Mouse (Mus musculus) spleen, adult 18-20 months (tissue): ENCODE results near the gene Pan3.
"Not testable (repeated sequence)": the region's sequence is repeated elsewhere in the genome, so short reads cannot be mapped to it uniquely, and the experiment has no call there.

Experiments used
- DNase-seq, 2 experiments: peaks; one replicate each; pipeline ENCODE4 v3.0.0; 2022; ENCODE audit warnings: mixed read lengths in 2 of 2

Pan3 gene

DNA sequence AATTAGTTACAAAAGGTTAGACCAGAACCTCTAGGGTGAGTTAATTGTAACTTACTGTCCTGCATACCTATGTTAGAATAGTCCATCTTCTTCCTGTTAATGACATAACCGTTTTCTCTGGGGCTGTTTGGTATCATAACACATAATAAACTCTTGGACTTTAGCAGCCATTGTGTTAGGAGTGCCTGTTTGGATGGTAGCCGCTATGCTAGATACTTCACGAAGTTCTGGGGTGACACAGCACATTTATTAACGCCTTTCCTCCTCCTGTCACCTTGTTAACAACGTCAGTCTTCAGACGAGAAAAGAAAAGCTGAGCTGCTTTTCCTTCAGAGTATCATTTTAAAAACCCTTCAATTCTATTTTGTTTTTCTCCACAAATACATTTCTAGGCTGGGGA is 59.3 kb downstream of the Pan3 start:
- no peak for DNase-seq

DNA sequence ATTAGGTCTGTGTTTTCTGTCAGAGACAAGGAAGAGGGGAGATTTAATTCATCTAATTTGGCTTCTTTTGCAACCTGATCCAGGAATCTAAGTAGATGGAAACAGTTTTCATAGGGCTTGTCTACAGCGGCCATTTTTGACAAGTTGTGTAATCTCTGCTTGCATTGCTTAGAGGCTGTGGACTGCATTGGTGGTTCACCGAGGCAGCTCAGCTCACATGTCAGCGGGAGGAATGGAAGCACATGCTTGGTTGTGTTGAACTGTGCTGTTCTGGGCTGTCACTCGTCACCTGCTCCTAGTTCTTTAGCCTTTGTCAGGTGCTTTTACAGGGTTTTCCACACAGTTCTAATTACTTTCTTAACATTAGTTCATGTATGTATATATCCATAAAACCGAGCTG is 60.9 kb downstream of the Pan3 start:
- no peak for DNase-seq

DNA sequence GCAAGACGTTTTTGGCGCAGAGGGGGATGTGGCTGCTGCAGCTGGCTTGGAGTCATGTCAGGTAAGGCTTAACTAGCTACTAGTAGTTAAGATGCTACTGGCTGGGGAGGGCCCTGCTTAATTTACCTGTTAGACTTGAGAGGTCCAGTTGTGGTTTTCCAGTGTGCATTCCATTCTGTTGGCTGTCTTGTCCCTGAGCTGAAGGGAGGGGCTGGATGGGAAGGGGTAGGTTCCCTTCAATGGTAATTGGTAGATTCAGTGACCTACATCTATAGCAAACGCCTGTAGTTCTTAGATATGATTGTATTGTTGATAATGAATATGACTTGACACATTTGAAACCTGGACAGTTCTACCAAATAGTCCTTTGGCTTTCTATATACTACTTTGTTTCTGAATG is 62.5 kb downstream of the Pan3 start:
- no peak for DNase-seq

DNA sequence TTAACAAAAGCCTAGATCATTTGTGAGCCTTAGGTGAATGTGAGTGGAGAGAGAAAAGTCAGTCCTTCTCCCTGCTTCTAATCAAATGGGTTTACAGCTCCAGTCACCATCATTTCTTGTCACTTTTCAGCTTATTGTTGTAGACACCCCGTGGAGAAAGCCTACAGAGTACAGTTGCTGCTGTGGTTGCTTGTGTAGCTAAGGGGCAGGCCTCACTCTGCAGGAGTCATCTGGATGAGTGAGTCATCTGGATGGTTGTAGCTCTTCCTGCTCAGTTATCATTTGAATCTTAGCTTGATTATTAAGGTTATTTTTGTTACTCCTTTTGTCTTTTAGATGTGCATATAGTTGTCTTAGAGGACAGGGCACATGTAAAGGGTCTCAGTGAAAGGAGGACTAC is 63.2 kb downstream of the Pan3 start:
- DNase-seq, result no peak

DNA sequence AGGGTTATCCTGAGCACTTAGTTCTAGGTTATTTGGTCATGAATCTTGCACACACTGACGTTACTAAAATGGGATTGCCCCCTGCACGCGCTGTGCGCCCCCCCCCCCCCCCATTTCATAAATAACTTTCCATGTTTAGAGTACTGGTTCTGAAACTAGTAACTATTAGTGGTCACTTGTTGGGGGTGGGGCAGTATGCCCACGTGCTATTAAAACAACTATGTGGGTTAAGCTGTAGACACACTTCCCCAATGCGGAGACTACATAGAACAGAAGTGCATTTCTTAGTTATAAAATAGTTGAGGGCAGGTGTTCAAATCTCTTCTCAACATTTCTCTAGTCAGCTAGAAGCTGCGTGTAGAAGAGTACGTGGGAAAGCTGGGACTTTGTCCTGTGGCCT is 63.7 kb downstream of the Pan3 start:
- no peak for DNase-seq

DNA sequence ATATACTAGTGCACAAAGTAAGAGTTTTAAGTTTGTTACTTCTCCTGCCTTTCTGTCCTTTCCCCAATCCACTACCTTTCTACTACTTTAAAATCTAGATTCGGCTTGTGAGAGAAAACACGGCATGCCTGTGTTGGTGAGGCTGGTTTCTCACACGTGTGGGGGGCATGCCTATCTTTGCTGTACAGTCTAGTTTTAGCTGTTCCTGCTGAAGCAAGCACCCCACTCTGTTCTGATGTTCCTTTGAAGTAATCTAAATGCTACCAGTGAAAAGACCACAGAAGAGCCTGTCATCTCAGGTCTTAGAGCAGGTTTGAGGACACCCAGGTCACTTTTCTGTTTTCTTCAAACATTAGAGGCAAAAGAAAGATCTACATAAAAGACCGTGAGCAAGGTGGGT is 64.4 kb downstream of the Pan3 start:
- DNase-seq, result no peak

DNA sequence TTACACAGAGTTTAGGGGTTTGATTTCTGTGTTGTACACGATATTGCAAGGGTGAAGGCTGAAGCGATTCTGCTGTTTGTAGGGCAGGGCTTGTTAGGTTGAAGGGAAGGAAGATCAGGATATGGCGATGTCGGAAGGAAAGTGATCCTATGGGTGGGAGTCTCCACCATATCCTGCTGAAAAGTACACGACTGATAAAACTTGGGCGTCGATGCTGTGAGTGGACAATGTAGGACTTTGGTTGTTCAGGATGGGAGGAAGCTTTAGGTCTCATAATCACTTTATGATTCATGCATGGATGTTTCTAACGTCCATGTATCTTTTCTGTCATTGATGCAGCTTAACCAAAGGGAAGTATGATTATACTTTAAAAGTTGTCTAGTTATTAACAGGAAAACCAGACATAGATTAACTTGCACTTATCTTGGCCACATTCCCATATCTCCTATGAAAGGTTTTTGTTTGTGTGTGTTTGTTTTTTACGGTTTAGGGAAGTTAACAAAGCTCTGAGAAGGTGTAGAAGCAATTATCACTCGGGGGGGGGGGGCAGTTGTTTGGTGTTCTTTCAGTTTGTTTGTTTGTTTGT is 64.9 kb downstream of the Pan3 start:
- DNase-seq, result no peak

DNA sequence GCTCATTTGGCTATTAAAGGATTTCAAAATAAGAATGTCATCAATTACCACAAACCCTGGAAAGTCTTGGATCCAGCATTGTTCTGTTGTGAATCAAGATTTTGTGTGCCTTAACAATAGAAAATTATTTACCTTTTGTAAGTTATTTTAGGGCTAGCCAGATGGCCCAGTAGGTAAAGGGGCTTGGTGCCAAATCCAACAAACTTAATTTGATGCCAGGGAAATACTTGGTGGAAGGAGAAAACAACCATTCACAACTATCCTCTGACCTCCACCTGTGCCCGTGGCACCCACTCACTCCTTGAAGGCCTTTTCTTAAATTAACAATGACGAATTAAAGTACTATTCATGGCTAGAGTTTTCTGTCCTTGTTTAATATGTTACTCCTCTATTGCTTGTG is 66.0 kb downstream of the Pan3 start:
- DNase-seq, result no peak

DNA sequence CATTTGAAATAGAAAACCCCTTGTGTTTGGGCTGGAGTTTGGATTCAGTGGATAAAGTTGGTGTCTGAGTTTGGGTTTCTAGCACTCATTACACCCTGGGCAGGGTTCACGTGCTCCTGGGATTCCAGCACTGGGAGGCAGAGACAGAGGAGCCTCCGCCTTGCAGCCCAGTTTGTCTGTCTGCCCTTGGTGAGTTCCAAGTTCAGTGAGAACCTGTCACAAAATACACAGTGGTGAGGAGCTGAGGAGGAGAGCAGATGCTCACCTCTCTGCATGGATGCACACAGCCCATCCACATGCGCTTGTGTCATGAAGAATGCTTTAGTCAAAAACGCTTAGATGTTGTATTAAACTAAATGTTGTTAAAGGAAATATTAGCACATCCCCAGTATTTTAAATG is 67.0 kb downstream of the Pan3 start:
- DNase-seq, result no peak

DNA sequence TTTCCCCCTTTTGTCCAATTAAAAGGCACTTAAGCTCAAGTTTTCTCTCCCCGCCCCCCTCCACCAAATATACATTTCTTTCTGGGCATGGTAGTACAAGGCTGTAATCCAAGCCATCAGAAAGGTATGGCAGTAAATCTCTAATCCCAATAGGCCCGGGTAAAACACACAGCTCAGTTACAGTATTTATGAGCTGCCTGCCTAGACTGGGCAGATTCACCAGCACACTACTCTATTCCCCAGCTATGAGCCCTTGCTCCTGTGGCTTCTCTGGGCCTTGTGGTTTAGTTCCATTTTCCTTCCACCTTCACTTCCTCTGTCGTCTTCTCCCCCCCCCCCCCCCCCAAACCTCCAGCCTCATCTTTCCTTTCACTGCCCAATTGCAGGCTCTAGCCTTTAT is 67.8 kb downstream of the Pan3 start:
- DNase-seq, result no peak

DNA sequence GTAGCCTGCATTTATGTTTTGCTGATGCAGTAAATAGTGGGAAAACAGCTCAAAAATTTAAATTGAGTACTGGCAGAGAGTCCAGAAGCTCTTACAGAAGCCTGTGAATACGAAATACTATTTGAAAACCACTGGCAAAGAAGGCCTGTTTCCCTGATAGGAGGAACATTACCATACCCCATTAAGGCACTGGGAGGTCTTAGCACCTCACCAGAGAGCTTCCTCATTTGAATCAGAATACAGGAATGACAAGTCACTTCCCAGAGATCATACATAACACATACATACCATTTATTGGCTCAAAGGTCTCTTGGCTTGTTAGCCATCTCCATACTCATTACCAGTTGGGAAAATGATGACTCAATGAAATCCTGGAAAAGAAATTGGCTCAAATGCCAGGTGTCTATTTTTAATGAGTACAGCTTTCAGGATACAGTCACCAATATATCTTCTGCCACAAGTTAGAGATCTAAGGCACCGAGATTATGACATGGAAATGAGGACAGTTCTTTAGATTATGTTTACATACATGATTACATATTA is 71.6 kb downstream of the Pan3 start:
- no peak for DNase-seq

DNA sequence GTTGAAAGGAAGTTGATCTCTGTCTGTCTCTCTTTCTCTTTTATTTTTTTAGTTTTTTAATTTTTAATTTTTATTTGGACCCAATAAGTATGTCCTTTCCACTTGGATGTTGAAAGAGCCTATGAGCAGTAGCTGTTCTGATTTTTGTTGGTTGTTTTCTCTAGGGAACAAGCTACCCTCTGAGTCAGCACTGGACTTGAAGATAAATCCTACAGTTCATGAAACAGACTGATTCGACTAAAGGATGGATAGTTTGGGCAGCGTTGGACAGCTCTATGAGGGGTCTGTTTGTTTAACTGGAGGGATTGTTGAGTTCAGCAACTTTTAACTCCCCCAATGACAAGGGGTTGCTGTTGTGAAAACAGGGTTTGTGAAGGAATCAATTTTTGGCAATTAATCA is 73.0 kb downstream of the Pan3 start:
- DNase-seq, result no peak

DNA sequence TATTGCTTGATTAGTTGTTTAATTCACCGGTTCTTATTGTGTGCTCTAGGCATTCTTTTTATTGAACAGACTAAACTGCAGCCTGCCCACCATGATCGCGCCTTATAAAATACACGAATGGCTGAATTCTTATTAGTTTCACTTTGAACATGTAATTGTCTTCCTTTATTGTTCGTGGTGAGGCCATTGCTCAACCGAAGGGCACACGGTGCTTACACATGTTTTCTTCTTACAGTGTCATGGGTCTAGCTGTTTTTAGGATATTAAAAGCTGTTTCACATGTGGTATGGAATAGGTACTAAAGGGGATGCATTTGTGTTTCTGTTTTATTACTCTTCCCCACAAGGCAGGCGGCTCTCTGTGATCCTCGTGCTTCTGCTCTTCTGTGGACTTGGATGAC is 81.4 kb downstream of the Pan3 start:
- DNase-seq, result no peak

DNA sequence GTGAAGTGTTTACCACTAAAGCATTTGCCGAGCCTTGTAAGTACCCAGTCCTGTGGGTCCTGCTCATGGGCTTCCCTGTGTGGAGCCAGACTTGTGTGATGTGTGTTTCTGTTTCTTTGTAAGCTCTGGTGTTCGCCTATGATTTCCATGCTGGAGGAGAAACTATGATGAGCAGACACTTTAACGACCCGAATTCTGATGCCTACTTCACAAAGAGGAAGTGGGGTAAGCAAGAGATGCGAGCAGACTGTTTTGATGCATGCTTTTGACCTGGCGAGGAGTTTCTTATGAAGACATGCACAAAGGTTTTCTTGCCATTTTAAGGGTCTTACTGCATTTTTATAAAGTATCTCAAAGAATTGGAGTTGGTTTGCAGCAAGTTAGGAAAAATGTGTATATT is 97.0 kb downstream of the Pan3 start:
- no peak for DNase-seq

DNA sequence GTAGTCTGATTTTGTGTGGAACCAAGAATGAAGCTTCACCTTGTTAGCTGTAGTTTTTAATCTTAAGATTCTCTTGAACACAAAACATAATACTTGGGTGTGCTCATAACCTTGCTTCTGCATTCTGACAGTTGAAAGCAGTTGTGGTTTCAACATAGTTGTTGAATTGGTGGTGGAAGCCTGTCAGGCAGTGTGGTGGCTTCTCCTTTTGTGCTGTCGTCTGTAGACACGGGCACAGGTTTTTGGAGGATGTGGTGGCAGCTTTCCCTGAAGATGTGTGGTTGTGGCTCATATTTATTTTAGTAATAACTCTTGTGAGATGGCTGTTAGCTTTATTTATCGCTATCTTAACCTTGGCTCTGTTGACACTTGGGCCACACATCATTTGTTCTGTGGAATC is 97.8 kb downstream of the Pan3 start:
- DNase-seq, result no peak

DNA sequence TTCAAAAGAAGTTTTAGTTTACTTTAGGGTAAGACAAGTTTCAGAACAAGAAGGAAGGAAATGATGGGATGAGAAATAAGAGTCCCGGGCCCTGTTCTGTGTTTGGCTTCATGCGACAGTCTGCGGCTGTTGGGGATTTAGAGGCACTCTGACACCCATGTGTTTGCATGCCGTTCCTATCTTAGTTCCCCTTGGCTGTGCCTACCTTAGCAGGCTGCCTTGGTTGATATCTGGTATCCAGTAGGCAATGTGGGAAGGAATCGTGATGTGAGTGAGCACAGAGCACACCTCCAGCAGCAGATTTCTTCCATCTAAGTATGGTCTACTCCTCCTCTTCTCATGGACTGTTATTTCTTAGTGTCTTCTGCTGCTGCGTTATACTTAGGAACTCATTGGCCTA is 102.1 kb downstream of the Pan3 start:
- no peak for DNase-seq

DNA sequence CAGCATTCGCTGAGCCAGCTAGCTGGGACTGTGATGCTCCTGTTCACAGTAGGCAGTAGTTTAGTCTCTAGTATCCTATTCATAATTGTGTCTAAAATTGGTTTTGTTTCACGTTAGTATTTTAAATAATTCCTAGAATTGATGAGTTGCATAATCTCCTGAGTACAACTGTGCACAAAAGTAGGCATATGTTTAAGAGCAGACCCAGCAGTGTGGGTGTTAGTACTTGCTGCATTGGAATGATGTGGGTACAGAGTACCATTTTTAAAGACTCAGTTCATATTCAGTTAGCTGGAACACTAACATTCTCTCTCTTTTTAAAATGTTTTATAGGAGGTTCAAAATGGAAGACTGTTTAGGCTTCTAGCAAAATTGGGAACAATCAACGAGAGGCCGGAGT is 109.4 kb downstream of the Pan3 start:
- no peak for DNase-seq

DNA sequence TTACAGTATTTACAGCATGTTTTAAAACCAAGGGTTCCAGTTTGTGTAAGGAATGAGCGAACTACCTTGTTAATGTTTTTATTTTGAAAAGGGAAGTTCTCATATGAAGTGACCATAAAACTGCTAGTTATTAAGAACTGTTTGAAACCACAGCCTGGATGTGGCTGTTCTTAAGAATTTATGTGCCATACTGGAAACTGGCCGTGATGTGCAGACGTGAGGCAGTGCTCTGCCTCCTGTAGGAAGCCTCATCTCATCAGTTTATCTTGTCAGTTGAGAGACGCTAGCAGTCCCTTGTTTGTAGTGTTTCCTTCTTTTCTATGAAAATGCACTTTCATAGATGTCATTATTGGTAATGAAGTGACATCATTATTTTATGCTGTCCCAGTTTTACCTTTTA is 109.9 kb downstream of the Pan3 start:
- no peak for DNase-seq

DNA sequence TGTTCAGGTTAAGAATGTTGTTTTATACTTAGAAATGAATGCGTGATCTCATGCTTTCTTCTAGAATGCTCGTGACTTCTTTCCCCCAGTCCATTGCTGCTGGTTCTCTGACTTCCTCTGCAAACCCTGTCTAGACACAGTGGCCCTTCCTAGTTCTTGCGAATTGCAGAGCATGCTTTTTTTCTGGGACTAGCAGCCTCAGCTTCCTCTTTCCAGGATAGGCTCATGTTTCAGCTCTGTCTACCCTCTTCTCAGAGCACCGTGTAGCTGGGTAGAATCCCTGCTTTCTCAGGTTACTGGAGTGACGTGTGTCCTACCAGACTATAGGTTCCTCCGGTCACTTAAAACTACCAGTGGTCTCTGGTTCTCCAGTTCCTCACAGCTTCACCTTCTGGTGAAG is 112.3 kb downstream of the Pan3 start:
- DNase-seq, result no peak

DNA sequence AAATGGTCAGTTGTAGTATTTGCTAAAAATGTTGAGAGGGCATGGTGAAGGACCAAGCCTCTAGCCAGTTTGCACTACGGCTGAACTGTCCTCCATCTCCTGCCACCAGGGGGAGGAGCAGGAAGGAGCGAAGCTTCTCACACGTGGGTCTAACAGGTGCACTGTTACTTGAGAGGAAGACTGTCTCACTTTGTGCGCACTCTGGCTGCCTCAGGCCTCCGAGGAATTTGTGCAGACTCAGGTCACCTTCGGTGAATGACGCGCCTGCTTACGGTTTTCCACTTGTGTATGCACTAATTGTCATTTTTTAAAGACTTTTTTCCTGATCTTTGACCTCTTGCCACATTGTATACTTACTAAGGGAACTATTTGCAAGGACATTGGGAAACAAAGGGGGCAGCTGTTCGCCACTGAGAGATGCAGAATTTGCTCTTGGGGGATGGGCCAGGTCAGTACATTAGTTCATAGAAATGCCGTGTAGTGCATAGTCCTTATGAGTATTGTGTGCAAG is 115.8 kb downstream of the Pan3 start:
- peak in 1 of 2 experiments; percentile 30 for DNase-seq

DNA sequence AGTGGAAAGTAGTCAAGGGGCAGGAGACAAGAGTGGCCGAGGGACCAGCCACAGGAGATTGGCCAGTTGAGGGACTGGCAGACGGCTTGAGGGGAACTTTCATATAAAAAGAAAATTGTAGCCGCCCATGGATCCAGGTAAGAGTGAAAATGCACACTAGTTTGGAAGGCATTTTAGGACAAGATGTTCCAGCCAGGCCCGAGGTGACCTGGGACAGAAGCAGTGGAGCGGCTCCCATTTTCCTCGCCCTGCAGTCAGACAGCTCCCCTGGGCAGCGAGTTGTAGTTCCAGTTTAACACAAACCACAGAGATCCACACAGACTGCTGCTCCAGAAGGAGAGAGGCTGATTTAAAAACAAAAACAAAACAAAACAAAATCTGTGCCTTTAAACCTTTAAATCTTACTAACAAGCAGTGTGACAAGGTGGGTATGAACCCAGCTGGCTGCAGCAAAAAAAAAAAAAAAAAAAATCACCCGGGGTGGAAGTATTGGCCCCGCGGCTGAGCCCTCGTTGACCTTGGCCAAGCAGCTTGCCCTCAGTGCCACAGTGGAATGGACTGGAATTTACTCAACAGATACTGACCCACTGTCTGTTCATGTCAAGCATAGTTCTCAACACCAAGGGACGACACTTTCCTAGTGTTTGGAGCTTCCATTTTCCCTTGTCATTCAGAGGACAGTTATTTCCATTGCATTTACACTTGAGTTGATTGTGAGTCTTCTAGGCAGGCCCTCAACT is 119.2 kb downstream of the Pan3 start:
- DNase-seq, result no peak

DNA sequence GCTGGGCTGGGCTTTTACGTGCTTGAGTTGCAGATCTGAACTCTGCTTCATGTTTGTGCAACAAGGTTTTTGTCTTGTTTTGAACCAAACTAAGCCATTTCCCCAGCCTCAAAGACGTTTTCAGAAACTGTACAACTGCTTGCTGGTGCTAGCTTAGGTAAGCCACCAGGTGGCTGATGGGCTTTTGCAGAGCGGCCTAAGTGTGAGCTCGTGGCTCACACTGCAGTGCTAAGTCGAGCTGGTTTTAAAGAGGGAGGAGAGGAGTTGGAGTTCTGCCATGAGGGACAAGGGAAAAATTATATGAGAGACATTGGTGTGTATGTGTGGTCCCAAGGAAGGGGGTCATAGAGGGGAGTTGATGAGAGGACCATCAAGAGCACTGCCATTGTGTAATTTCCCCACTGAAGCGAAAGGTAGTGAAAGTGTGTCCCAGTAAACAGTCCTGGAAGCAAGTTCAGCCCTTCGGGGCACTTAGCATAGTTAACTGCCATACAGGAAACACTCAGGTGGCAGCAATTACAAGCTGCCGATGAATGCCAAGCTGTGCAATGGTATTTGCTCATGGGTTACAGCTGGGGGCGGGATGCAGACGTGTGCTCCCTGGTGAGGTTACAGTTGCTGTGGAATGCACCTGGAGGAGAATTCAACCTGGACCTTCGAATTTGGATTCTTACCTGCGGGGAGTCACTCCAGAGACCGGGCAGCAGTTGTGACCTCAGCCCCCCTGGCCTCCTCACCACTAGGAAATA is 122.1 kb downstream of the Pan3 start:
- no peak for DNase-seq

DNA sequence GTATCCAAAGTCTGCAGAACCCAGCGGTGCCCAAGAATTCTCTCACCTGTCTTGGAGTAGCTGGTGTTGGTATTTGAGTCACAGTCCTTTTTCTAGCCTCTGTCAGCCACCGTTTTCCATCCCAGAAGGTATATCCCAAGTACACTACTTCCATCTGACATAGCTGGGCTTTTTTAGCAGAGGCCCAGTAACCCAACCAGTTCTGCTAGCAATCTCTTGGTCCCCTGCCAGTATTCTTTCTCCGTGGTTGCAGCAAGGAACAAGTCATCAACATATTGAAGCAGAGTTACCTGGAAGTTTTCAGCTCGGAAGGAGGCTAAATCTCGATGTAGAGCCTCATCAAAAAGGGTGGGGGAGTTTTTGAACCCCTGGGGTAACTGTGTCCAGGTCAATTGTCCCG is 127.7 kb downstream of the Pan3 start:
- not testable (repeated sequence) for DNase-seq
